ENCODE assay signal across 24 mouse cellular contexts in genomic region chr19:4876755-4877154, GRCm38 (mm10). TPM values are rescaled to one million over a fixed set of nuclear protein-coding genes. Genes with fewer than 3 reads are reported as not detected.
A peak's percentile ranks its signal among the peaks of the same experiment; 100 is the strongest.
DNase-seq lines count a peak whose midpoint lies in the region; ATAC-seq lines count a peak whose summit lies in the region.
"Had no signal": no experiment of that assay in that cellular context is flagged by ENCODE, and none has a peak within 500 bp of the region (broad histone marks: within the 10 kb centered on the region; RNA-seq: fewer than 3 reads in every experiment).

No protein-coding gene starts in this region.

- peaks cover 12% of the 10 kb centered on the region for H3K27me3 ChIP-seq in midbrain, embryonic 10.5 days (ENCODE audit: low read depth, poor library complexity, severe bottlenecking)
- H3K27me3 ChIP-seq in midbrain, embryonic 11.5 days (ENCODE audit: control insufficient read depth, insufficient read depth, low read length), result no peaks in the 10 kb centered on the region
- H3K27me3 ChIP-seq: embryonic facial prominence, embryonic 12.5 days had no signal

- 82% methylated on average over 3 of the region's 3 CpGs for WGBS in midbrain, embryonic 10.5 days
- WGBS in midbrain, embryonic 11.5 days, result 67% methylated on average over 3 of the region's 3 CpGs

- no peak overlapping the region for H3K9ac ChIP-seq in midbrain, embryonic 11.5 days (ENCODE audit: low read length)
- H3K9ac ChIP-seq: forebrain, embryonic 13.5 days had no signal

- no peak for ATAC-seq in midbrain, embryonic 11.5 days (ENCODE audit: low FRiP score)
- ATAC-seq: activated CD4-positive, CD25-positive, alpha-beta regulatory T cell, adult 4 months; forebrain, embryonic 13.5 days; hindbrain, embryonic 16.5 days; intestine, postnatal 0 days; midbrain, embryonic 16.5 days; Patski had no signal

- H3K4me3 ChIP-seq in midbrain, embryonic 10.5 days, result 0 out of 2 replicates have a peak overlapping the region, but pooled peaks have one; percentile 94
- no peak overlapping the region for H3K4me3 ChIP-seq in midbrain, embryonic 11.5 days (ENCODE audit: low read depth, low read length)

- DNase-seq in gastrocnemius, adult 18-20 months (ENCODE audit: low spot score), result peak; percentile 81
- no peak for DNase-seq in gastrocnemius, postnatal 4 days (ENCODE audit: low spot score in 2 of 2)
- no peak for DNase-seq in midbrain, embryonic 10.5 days (ENCODE audit: low spot score)
- DNase-seq in midbrain, embryonic 11.5 days (ENCODE audit: low spot score, missing footprints), result no peak
- DNase-seq in gastrocnemius, postnatal 25 days, result peak; percentile 78
- no peak for DNase-seq in right cerebral cortex, postnatal 25 days
- DNase-seq in right cerebral cortex, adult 18-20 months, result no peak
- DNase-seq in left cerebral cortex, adult 9 months (ENCODE audit: low spot score in 2 of 2), result no peak
- DNase-seq: adrenal gland, postnatal 14 days; cerebellum, adult 2 months; heart, postnatal 10 days; kidney, postnatal 4 days; thymus, postnatal 14 days had no signal

- H3K27ac ChIP-seq in midbrain, embryonic 10.5 days (replicated peaks), result no peak overlapping the region
- no peak overlapping the region for H3K27ac ChIP-seq in midbrain, embryonic 11.5 days (ENCODE audit: low read depth, low read length)
- H3K27ac ChIP-seq: embryonic facial prominence, embryonic 12.5 days; forebrain, embryonic 13.5 days had no signal

- peaks cover 41% of the 10 kb centered on the region for H3K4me1 ChIP-seq in midbrain, embryonic 10.5 days
- H3K4me1 ChIP-seq in midbrain, embryonic 11.5 days (ENCODE audit: control insufficient read depth, insufficient read depth, low read length), result peaks cover 6% of the 10 kb centered on the region

- no peak overlapping the region for H3K4me2 ChIP-seq in midbrain, embryonic 11.5 days

- no peaks in the 10 kb centered on the region for H3K36me3 ChIP-seq in midbrain, embryonic 10.5 days
- H3K36me3 ChIP-seq in midbrain, embryonic 11.5 days (ENCODE audit: control insufficient read depth, insufficient read depth, low read length), result no peaks in the 10 kb centered on the region
- H3K36me3 ChIP-seq: embryonic facial prominence, embryonic 12.5 days had no signal

- H3K9me3 ChIP-seq in midbrain, embryonic 10.5 days (replicated peaks), result no peaks in the 10 kb centered on the region
- no peaks in the 10 kb centered on the region for H3K9me3 ChIP-seq in midbrain, embryonic 11.5 days (ENCODE audit: control insufficient read depth, low read length)
- H3K9me3 ChIP-seq: embryonic facial prominence, embryonic 12.5 days; forebrain, embryonic 13.5 days had no signal

RNA-seq across cellular contexts. Expression of gene Actn3, which starts 1.0 kb away (rescaled TPM):
- total RNA-seq in gastrocnemius, adult 18-20 months (2021), result 1,000 to 10,000 TPM; 7,595 to 9,342 TPM
- 1,000 to 10,000 TPM; 1,624 to 1,725 TPM for total RNA-seq in gastrocnemius, postnatal 4 days (2021)
- polyA plus RNA-seq in midbrain, embryonic 10.5 days (2016; fragmentation: Nextera tagmentation; extraction: Ambion mirVana), result 0.99 and 1.9 TPM in 2 replicates
- polyA plus RNA-seq in midbrain, embryonic 11.5 days (2014; fragmentation: Nextera tagmentation; extraction: Ambion mirVana), result 0.86 and 1.2 TPM in 2 replicates
- total RNA-seq in gastrocnemius, postnatal 25 days (2021), result 1,000 to 10,000 TPM; 7,181 to 7,860 TPM
- polyA plus RNA-seq: activated CD4-positive, CD25-positive, alpha-beta regulatory T cell, adult 4 months had no signal

RNA-seq across cellular contexts. Expression of gene Zdhhc24, which starts 1.7 kb away (rescaled TPM):
- total RNA-seq in gastrocnemius, adult 18-20 months (2021), result 1 to 10 TPM; 2.0 to 2.3 TPM
- 1 to 10 TPM; 6.3 to 7.1 TPM for total RNA-seq in gastrocnemius, postnatal 4 days (2021)
- polyA plus RNA-seq in midbrain, embryonic 10.5 days (2016; fragmentation: Nextera tagmentation; extraction: Ambion mirVana), result 14.6 and 17.7 TPM in 2 replicates
- 12.4 and 13.3 TPM in 2 replicates for polyA plus RNA-seq in midbrain, embryonic 11.5 days (2014; fragmentation: Nextera tagmentation; extraction: Ambion mirVana)
- total RNA-seq in gastrocnemius, postnatal 25 days (2021), result 1 to 10 TPM; 2.4 to 2.8 TPM

RNA-seq across cellular contexts. Expression of gene Ctsf, which starts 21.8 kb away (rescaled TPM):
- 10 to 100 TPM; 26.6 to 30.1 TPM for total RNA-seq in gastrocnemius, adult 18-20 months (2021)
- total RNA-seq in gastrocnemius, postnatal 4 days (2021), result 10 to 100 TPM; 38.9 to 40.9 TPM
- polyA plus RNA-seq in midbrain, embryonic 10.5 days (2016; fragmentation: Nextera tagmentation; extraction: Ambion mirVana), result 29.8 and 38.4 TPM in 2 replicates
- polyA plus RNA-seq in midbrain, embryonic 11.5 days (2014; fragmentation: Nextera tagmentation; extraction: Ambion mirVana), result 34.1 and 34.9 TPM in 2 replicates
- total RNA-seq in gastrocnemius, postnatal 25 days (2021), result 10 to 100 TPM; 28.4 to 41.6 TPM

RNA-seq across cellular contexts. Expression of gene Bbs1, which starts 29.7 kb away (rescaled TPM):
- total RNA-seq in gastrocnemius, adult 18-20 months (2021), result 1 to 10 TPM; 1.7 to 2.0 TPM
- 1 to 10 TPM; 3.3 to 4.2 TPM for total RNA-seq in gastrocnemius, postnatal 4 days (2021)
- 7.0 and 10.3 TPM in 2 replicates for polyA plus RNA-seq in midbrain, embryonic 10.5 days (2016; fragmentation: Nextera tagmentation; extraction: Ambion mirVana)
- polyA plus RNA-seq in midbrain, embryonic 11.5 days (2014; fragmentation: Nextera tagmentation; extraction: Ambion mirVana), result 6.5 and 7.8 TPM in 2 replicates
- total RNA-seq in gastrocnemius, postnatal 25 days (2021), result 1 to 10 TPM; 1.6 to 2.6 TPM

RNA-seq across cellular contexts. Expression of gene Ccdc87, which starts 37.6 kb away (rescaled TPM):
- not detected for total RNA-seq in gastrocnemius, adult 18-20 months (2021)
- total RNA-seq in gastrocnemius, postnatal 4 days (2021), result under 1 TPM in 1 of 2 experiments, not detected in 1; 0.07 TPM
- polyA plus RNA-seq in midbrain, embryonic 10.5 days (2016; fragmentation: Nextera tagmentation; extraction: Ambion mirVana), result 0.07 and 0.14 TPM in 2 replicates
- polyA plus RNA-seq in midbrain, embryonic 11.5 days (2014; fragmentation: Nextera tagmentation; extraction: Ambion mirVana), result 0.07 and 0.11 TPM in 2 replicates
- total RNA-seq in gastrocnemius, postnatal 25 days (2021), result not detected
- total RNA-seq: common myeloid progenitor, adult 5-6 weeks; heart, postnatal 10 days; megakaryocyte progenitor cell, adult 5-6 weeks had no signal
- polyA plus RNA-seq: activated CD4-positive, CD25-positive, alpha-beta regulatory T cell, adult 4 months; intestine, postnatal 0 days; liver, embryonic 11.5 days; stomach, embryonic 16.5 days had no signal

Comparison
In these comparisons a context has a peak if more than half of its experiments do, and no peak if none do; other contexts are left out.
1. DNase-seq: peak in gastrocnemius, adult 18-20 months (single experiment) and gastrocnemius, postnatal 25 days (single experiment); none in gastrocnemius, postnatal 4 days (0 of 2), midbrain, embryonic 10.5 days (single experiment), midbrain, embryonic 11.5 days (single experiment), right cerebral cortex, postnatal 25 days (single experiment), right cerebral cortex, adult 18-20 months (single experiment) and left cerebral cortex, adult 9 months (0 of 2).
2. RNA of gene Actn3, which starts 1.0 kb away (total RNA-seq): 7,595 to 9,342 TPM in gastrocnemius, adult 18-20 months and 7,181 to 7,860 TPM in gastrocnemius, postnatal 25 days; 1,624 to 1,725 TPM in gastrocnemius, postnatal 4 days; every median in the first group is over 4 times any median in the second.